Mouse (Mus musculus): ENCODE measurements around the gene Cep63. TPM values are rescaled to one million over a fixed set of nuclear protein-coding genes. Genes with fewer than 3 reads are reported as not detected.

Gene Cep63
- polyA plus RNA-seq, 1 experiment from 2014 or later, result 43.9 TPM

GRCm38 (mm10) chr9:102601666-102602065, 24.7 kb downstream of the Cep63 start:
- Histone ChIP-seq H3K27ac (no peak overlapping the region), H3K9me3 (no peaks in the 10 kb centered on the region), H3K9ac (no peak overlapping the region), H3K36me3 (peaks cover 36% of the 10 kb centered on the region), H3K4me3 (no peak overlapping the region), H3K4me1 (no peaks in the 10 kb centered on the region), H3K4me2 (no peak overlapping the region), H3K27me3 (no peaks in the 10 kb centered on the region)
- WGBS, result 56% methylated on average over 2 of the region's 2 CpGs
- ATAC-seq (ENCODE audit: insufficient number of reproducible peaks, low FRiP score, low TSS enrichment, low read depth), result no peak

- Histone ChIP-seq H3K9me3 (no peaks in the 10 kb centered on the region), H3K4me1 (no peaks in the 10 kb centered on the region), H3K27ac (no peak overlapping the region), H3K9ac (no peak overlapping the region), H3K36me3 (peaks cover 39% of the 10 kb centered on the region), H3K4me3 (no peak overlapping the region), H3K4me2 (no peak overlapping the region), H3K27me3 (no peaks in the 10 kb centered on the region)
- 63% methylated on average over 2 of the region's 2 CpGs for WGBS
- no peak for ATAC-seq (ENCODE audit: insufficient number of reproducible peaks, low FRiP score, low TSS enrichment, low read depth)
These were observed 25.1 kb downstream of the Cep63 start for GRCm38 (mm10) chr9:102601187-102601586.

- H3K36me3 ChIP-seq, result peaks cover 43% of the 10 kb centered on the region
- no peaks in the 10 kb centered on the region for H3K9me3 ChIP-seq
- H3K27me3 ChIP-seq, result no peaks in the 10 kb centered on the region
- ATAC-seq (ENCODE audit: insufficient number of reproducible peaks, low FRiP score, low TSS enrichment, low read depth), result no peak
- H3K27ac ChIP-seq, result no peak overlapping the region
- H3K9ac ChIP-seq, result no peak overlapping the region
- H3K4me1 ChIP-seq, result no peaks in the 10 kb centered on the region
- H3K4me2 ChIP-seq, result no peak overlapping the region
- WGBS, result 87% methylated on average over 8 of the region's 8 CpGs
- H3K4me3 ChIP-seq, result no peak overlapping the region
These were observed 30.5 kb downstream of the Cep63 start for GRCm38 (mm10) chr9:102595662-102596436.

GRCm38 (mm10) chr9:102594667-102595393, 31.5 kb downstream of the Cep63 start:
- Histone ChIP-seq H3K4me2 (no peak overlapping the region), H3K9me3 (no peaks in the 10 kb centered on the region), H3K4me1 (no peaks in the 10 kb centered on the region), H3K9ac (no peak overlapping the region), H3K36me3 (peaks cover 37% of the 10 kb centered on the region), H3K27ac (no peak overlapping the region), H3K4me3 (no peak overlapping the region), H3K27me3 (no peaks in the 10 kb centered on the region)
- WGBS, result 60% methylated on average over 6 of the region's 6 CpGs
- ATAC-seq (ENCODE audit: insufficient number of reproducible peaks, low FRiP score, low TSS enrichment, low read depth), result no peak

GRCm38 (mm10) chr9:102587347-102587746, 39.0 kb downstream of the Cep63 start:
- H3K4me3 ChIP-seq, result no peak overlapping the region
- no peak overlapping the region for H3K9ac ChIP-seq
- H3K4me1 ChIP-seq, result 0 out of 2 replicates have a peak, but pooled peaks cover 3% of the 10 kb centered on the region
- 65% methylated on average over 5 of the region's 5 CpGs for WGBS
- no peaks in the 10 kb centered on the region for H3K27me3 ChIP-seq
- peaks cover 26% of the 10 kb centered on the region for H3K36me3 ChIP-seq
- H3K9me3 ChIP-seq, result no peaks in the 10 kb centered on the region
- H3K4me2 ChIP-seq, result no peak overlapping the region
- H3K27ac ChIP-seq, result no peak overlapping the region; the same call in 1 of the 2 replicates
- ATAC-seq (ENCODE audit: insufficient number of reproducible peaks, low FRiP score, low TSS enrichment, low read depth), result no peak

- no peak for ATAC-seq (ENCODE audit: insufficient number of reproducible peaks, low FRiP score, low TSS enrichment, low read depth)
- no peak overlapping the region for H3K4me2 ChIP-seq
- no peaks in the 10 kb centered on the region for H3K9me3 ChIP-seq
- 76% methylated on average over 12 of the region's 12 CpGs for WGBS
- H3K4me3 ChIP-seq, result no peak overlapping the region
- H3K27ac ChIP-seq, result no peak overlapping the region
- no peaks in the 10 kb centered on the region for H3K27me3 ChIP-seq
- H3K4me1 ChIP-seq, result 0 out of 2 replicates have a peak, but pooled peaks cover 3% of the 10 kb centered on the region
- no peak overlapping the region for H3K9ac ChIP-seq
- peaks cover 23% of the 10 kb centered on the region for H3K36me3 ChIP-seq
These were observed 44.3 kb downstream of the Cep63 start for GRCm38 (mm10) chr9:102581921-102582469.

GRCm38 (mm10) chr9:102577480-102577879, 48.9 kb downstream of the Cep63 start:
- H3K4me1 ChIP-seq, result peaks cover 2% of the 10 kb centered on the region; the same call in 1 of the 2 replicates
- 31% methylated on average over 5 of the region's 5 CpGs for WGBS
- H3K9ac ChIP-seq, result no peak overlapping the region
- no peak overlapping the region for H3K27ac ChIP-seq
- H3K4me2 ChIP-seq, result no peak overlapping the region
- ATAC-seq (ENCODE audit: insufficient number of reproducible peaks, low FRiP score, low TSS enrichment, low read depth), result no peak
- H3K36me3 ChIP-seq, result no peaks in the 10 kb centered on the region
- H3K4me3 ChIP-seq, result no peak overlapping the region
- no peaks in the 10 kb centered on the region for H3K27me3 ChIP-seq
- H3K9me3 ChIP-seq, result no peaks in the 10 kb centered on the region

- no peak overlapping the region for H3K4me2 ChIP-seq
These were observed 53.4 kb downstream of the Cep63 start for GRCm38 (mm10) chr9:102572888-102573287.

GRCm38 (mm10) chr9:102558463-102558862, 67.9 kb downstream of the Cep63 start:
- WGBS, result 93% methylated on average over 3 of the region's 3 CpGs
- Histone ChIP-seq H3K27ac (no peak overlapping the region), H3K27me3 (no peaks in the 10 kb centered on the region), H3K9me3 (no peaks in the 10 kb centered on the region), H3K4me1 (no peaks in the 10 kb centered on the region), H3K9ac (no peak overlapping the region), H3K4me3 (no peak overlapping the region), H3K36me3 (no peaks in the 10 kb centered on the region), H3K4me2 (no peak overlapping the region)
- no peak for ATAC-seq (ENCODE audit: insufficient number of reproducible peaks, low FRiP score, low TSS enrichment, low read depth)

More at GRCm38 (mm10) chr9:102572888-102573287, 53.4 kb downstream of the Cep63 start:
- Histone ChIP-seq H3K27ac (no peak overlapping the region), H3K9me3 (no peaks in the 10 kb centered on the region), H3K4me1 (peaks cover 2% of the 10 kb centered on the region; the same call in 1 of the 2 replicates), H3K4me3 (no peak overlapping the region), H3K9ac (no peak overlapping the region), H3K27me3 (no peaks in the 10 kb centered on the region), H3K36me3 (no peaks in the 10 kb centered on the region)
- no peak for ATAC-seq (ENCODE audit: insufficient number of reproducible peaks, low FRiP score, low TSS enrichment, low read depth)
- WGBS, result 51% methylated on average over 5 of the region's 5 CpGs

- whole genome bisulfite sequencing, result 84% methylated on average over 3 of the region's 3 CpGs
- Histone ChIP-seq H3K4me2 (no peak overlapping the region), H3K4me3 (no peak overlapping the region), H3K27me3 (no peaks in the 10 kb centered on the region), H3K4me1 (0 out of 2 replicates have a peak, but pooled peaks cover 2% of the 10 kb centered on the region), H3K36me3 (no peaks in the 10 kb centered on the region), H3K27ac (no peak overlapping the region), H3K9ac (no peak overlapping the region), H3K9me3 (no peaks in the 10 kb centered on the region)
- ATAC-seq (ENCODE audit: insufficient number of reproducible peaks, low FRiP score, low TSS enrichment, low read depth), result no peak
These were observed 72.6 kb downstream of the Cep63 start for GRCm38 (mm10) chr9:102553781-102554180.

GRCm38 (mm10) chr9:102551771-102552170, 74.6 kb downstream of the Cep63 start:
- Histone ChIP-seq H3K4me2 (no peak overlapping the region), H3K4me1 (0 out of 2 replicates have a peak, but pooled peaks cover 2% of the 10 kb centered on the region), H3K9me3 (no peaks in the 10 kb centered on the region), H3K27ac (no peak overlapping the region), H3K4me3 (no peak overlapping the region), H3K9ac (no peak overlapping the region), H3K27me3 (peaks cover 15% of the 10 kb centered on the region), H3K36me3 (no peaks in the 10 kb centered on the region)
- no peak for ATAC-seq (ENCODE audit: insufficient number of reproducible peaks, low FRiP score, low TSS enrichment, low read depth)
- WGBS, result 50% methylated on average over 10 of the region's 10 CpGs

- Histone ChIP-seq H3K4me1 (peaks cover 17% of the 10 kb centered on the region), H3K27ac (no peak overlapping the region), H3K4me3 (no peak overlapping the region), H3K4me2 (no peak overlapping the region), H3K9me3 (no peaks in the 10 kb centered on the region), H3K27me3 (peaks cover 32% of the 10 kb centered on the region), H3K36me3 (no peaks in the 10 kb centered on the region), H3K9ac (no peak overlapping the region)
- 62% methylated on average over 8 of the region's 8 CpGs for WGBS
- ATAC-seq (ENCODE audit: insufficient number of reproducible peaks, low FRiP score, low TSS enrichment, low read depth), result no peak
These were observed 77.1 kb downstream of the Cep63 start for GRCm38 (mm10) chr9:102549211-102549610.
